Mouse (Mus musculus): ENCODE results near the gene Serac1. TPM values are rescaled to one million over a fixed set of nuclear protein-coding genes. Genes with fewer than 3 reads are reported as not detected.

The Serac1 gene
- total and polyA plus RNA-seq, 3 experiments: 5.7 to 8.6 (median 7.0) TPM

DNA sequence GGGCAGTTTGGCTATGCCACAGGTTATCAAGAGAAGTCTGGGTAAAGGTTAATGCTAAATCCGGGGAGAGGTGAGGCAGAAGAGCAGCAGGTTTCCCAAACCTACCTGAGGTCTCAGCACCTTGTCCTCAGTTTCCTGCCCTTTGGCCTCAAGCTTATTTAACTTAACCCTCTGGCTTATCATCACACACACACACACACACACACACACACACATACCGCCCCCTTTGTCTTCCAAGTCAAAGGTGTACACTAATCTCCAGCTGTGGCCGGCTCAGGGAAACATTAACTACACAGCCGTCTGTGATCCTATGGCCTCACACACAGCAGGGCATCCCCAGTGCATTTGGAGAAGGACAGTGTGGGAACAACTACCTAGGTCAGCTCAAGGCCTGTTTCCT, 61.2 kb downstream of the Serac1 start:
- TF ChIP-seq EP300 (IDR thresholded peaks at IDR 0.05; ENCODE audit: insufficient read depth, low read depth, low read length) (no peak), CTCF (IDR thresholded peaks at IDR 0.05) (no peak), POLR2A (IDR thresholded peaks at IDR 0.05; ENCODE audit: insufficient read depth, low read depth, low read length) (no peak)
- intact Hi-C loops (cut with DNase I): loop anchor here (5.0 kb wide), 2 partner anchors 41 to 221 kb away; no protein-coding TSS in a partner anchor
- no peaks in the 10 kb centered on the region for H3K27me3 ChIP-seq (ENCODE audit: control insufficient read depth, insufficient read depth, low read length)
- peaks cover 6% of the 10 kb centered on the region for H3K4me1 ChIP-seq (ENCODE audit: control insufficient read depth, insufficient read depth, low read length)
- H3K27ac ChIP-seq: no peak overlapping the region
- H3K36me3 ChIP-seq (ENCODE audit: control insufficient read depth, insufficient read depth, low read length): no peaks in the 10 kb centered on the region
- no peak overlapping the region for H3K9ac ChIP-seq (ENCODE audit: low read depth, low read length)
- no peak overlapping the region for H3K4me3 ChIP-seq
- 87% methylated on average over 4 of the region's 4 CpGs for WGBS
- peak in 1 of 2 experiments; percentile 18 for DNase-seq
- no peaks in the 10 kb centered on the region for H3K79me2 ChIP-seq (replicated peaks; ENCODE audit: control insufficient read depth, insufficient read depth, low read length)

GRCm38 (mm10) chr17:6017268-6017667, 62.3 kb downstream of the Serac1 start:
- intact Hi-C loops (cut with DNase I): loop anchor here (5.0 kb wide), 2 partner anchors 40 to 220 kb away; no protein-coding TSS in a partner anchor
- H3K27ac ChIP-seq: peak overlapping the region; percentile 47

DNA sequence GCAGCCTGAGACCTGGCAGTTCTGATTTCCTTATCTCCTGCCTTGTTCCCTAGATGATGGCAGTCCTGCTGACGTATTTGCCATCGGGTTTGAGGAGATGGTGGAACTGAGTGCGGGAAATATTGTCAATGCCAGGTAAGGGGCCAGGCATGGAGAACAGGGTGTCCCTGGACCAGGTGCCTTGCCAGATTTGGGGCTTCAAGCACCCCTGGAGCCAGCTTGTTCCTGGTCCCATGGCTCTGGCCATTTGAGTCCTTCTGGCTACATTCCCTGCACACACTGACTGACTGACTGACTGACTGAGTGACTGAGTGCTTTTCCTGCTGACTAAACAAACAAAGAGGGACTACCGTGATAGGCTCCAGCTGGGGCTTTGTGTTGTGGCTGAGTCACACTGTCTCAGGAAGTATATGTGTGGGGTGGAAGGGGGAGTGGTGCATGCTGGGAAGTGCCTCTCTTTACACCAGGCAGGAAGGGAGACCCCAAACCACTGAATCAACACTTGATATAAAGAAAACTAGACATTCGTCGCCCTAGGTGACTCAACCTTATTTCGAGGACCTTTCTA, 63.2 kb downstream of the Serac1 start:
- Histone ChIP-seq H3K9ac (ENCODE audit: low read depth, low read length) (no peak overlapping the region), H3K27ac (peak overlapping the region; percentile 47), H3K4me1 (ENCODE audit: control insufficient read depth, insufficient read depth, low read length) (peaks cover 6% of the 10 kb centered on the region), H3K36me3 (ENCODE audit: control insufficient read depth, insufficient read depth, low read length) (no peaks in the 10 kb centered on the region), H3K79me2 (replicated peaks; ENCODE audit: control insufficient read depth, insufficient read depth, low read length) (no peaks in the 10 kb centered on the region), H3K4me3 (no peak overlapping the region), H3K27me3 (ENCODE audit: control insufficient read depth, insufficient read depth, low read length) (no peaks in the 10 kb centered on the region)
- peak; percentile 35 to 57 for DNase-seq
- WGBS: 37% methylated on average over 7 of the region's 7 CpGs
- intact Hi-C loops (cut with DNase I): loop anchor here (5.0 kb wide), 2 partner anchors 39 to 219 kb away; no protein-coding TSS in a partner anchor
- TF ChIP-seq EP300 (IDR thresholded peaks at IDR 0.05; ENCODE audit: insufficient read depth, low read depth, low read length): 0 out of 2 replicates have a peak, but pooled peaks have one; percentile 30
- TF ChIP-seq POLR2A (IDR thresholded peaks at IDR 0.05; ENCODE audit: insufficient read depth, low read depth, low read length): no peak

More at GRCm38 (mm10) chr17:6017268-6017667, 62.3 kb downstream of the Serac1 start:
- peak in 1 of 2 experiments; percentile 32 for DNase-seq
- H3K36me3 ChIP-seq (ENCODE audit: control insufficient read depth, insufficient read depth, low read length): no peaks in the 10 kb centered on the region
- no peak for TF ChIP-seq POLR2A (IDR thresholded peaks at IDR 0.05; ENCODE audit: insufficient read depth, low read depth, low read length)
- peak; percentile 41 for TF ChIP-seq CTCF (IDR thresholded peaks at IDR 0.05)
- WGBS: 41% methylated on average over 12 of the region's 12 CpGs
- no peak overlapping the region for H3K9ac ChIP-seq (ENCODE audit: low read depth, low read length)
- no peaks in the 10 kb centered on the region for H3K27me3 ChIP-seq (ENCODE audit: control insufficient read depth, insufficient read depth, low read length)
- no peak overlapping the region for H3K4me3 ChIP-seq
- H3K4me1 ChIP-seq (ENCODE audit: control insufficient read depth, insufficient read depth, low read length): peaks cover 6% of the 10 kb centered on the region
- no peaks in the 10 kb centered on the region for H3K79me2 ChIP-seq (replicated peaks; ENCODE audit: control insufficient read depth, insufficient read depth, low read length)

GRCm38 (mm10) chr17:6014985-6015384, 64.6 kb downstream of the Serac1 start:
- no peak overlapping the region for H3K4me3 ChIP-seq
- intact Hi-C loops (cut with DNase I): loop anchor here (5.0 kb wide), 2 partner anchors 38 to 218 kb away; no protein-coding TSS in a partner anchor
- WGBS: 90% methylated on average over 4 of the region's 4 CpGs
- H3K27ac ChIP-seq: no peak overlapping the region
- no peaks in the 10 kb centered on the region for H3K27me3 ChIP-seq (ENCODE audit: control insufficient read depth, insufficient read depth, low read length)
- H3K9ac ChIP-seq (ENCODE audit: low read depth, low read length): no peak overlapping the region
- H3K36me3 ChIP-seq (ENCODE audit: control insufficient read depth, insufficient read depth, low read length): no peaks in the 10 kb centered on the region
- peak in 1 of 2 experiments; percentile 17 for DNase-seq
- no peaks in the 10 kb centered on the region for H3K79me2 ChIP-seq (replicated peaks; ENCODE audit: control insufficient read depth, insufficient read depth, low read length)
- TF ChIP-seq CTCF (IDR thresholded peaks at IDR 0.05) (no peak), EP300 (IDR thresholded peaks at IDR 0.05; ENCODE audit: insufficient read depth, low read depth, low read length) (no peak), POLR2A (IDR thresholded peaks at IDR 0.05; ENCODE audit: insufficient read depth, low read depth, low read length) (no peak)
- H3K4me1 ChIP-seq (ENCODE audit: control insufficient read depth, insufficient read depth, low read length): peaks cover 6% of the 10 kb centered on the region

GRCm38 (mm10) chr17:6013079-6013478, 66.5 kb downstream of the Serac1 start:
- WGBS: 84% methylated on average over 4 of the region's 4 CpGs
- Histone ChIP-seq H3K9ac (ENCODE audit: low read depth, low read length) (no peak overlapping the region), H3K27me3 (ENCODE audit: control insufficient read depth, insufficient read depth, low read length) (no peaks in the 10 kb centered on the region), H3K79me2 (replicated peaks; ENCODE audit: control insufficient read depth, insufficient read depth, low read length) (no peaks in the 10 kb centered on the region), H3K4me1 (ENCODE audit: control insufficient read depth, insufficient read depth, low read length) (peaks cover 11% of the 10 kb centered on the region), H3K27ac (no peak overlapping the region), H3K4me3 (no peak overlapping the region), H3K36me3 (ENCODE audit: control insufficient read depth, insufficient read depth, low read length) (no peaks in the 10 kb centered on the region)
- TF ChIP-seq POLR2A (IDR thresholded peaks at IDR 0.05; ENCODE audit: insufficient read depth, low read depth, low read length): no peak
- TF ChIP-seq CTCF (IDR thresholded peaks at IDR 0.05): no peak
- TF ChIP-seq EP300 (IDR thresholded peaks at IDR 0.05; ENCODE audit: insufficient read depth, low read depth, low read length): no peak
- no peak for DNase-seq
- intact Hi-C loops (cut with DNase I): no loop called here

- TF ChIP-seq CTCF (IDR thresholded peaks at IDR 0.05): no peak
- no peak for TF ChIP-seq POLR2A (IDR thresholded peaks at IDR 0.05; ENCODE audit: insufficient read depth, low read depth, low read length)
- no peak for TF ChIP-seq EP300 (IDR thresholded peaks at IDR 0.05; ENCODE audit: insufficient read depth, low read depth, low read length)
- intact Hi-C loops (cut with DNase I): no loop called here
- Histone ChIP-seq H3K27ac (no peak overlapping the region), H3K36me3 (ENCODE audit: control insufficient read depth, insufficient read depth, low read length) (peaks cover 11% of the 10 kb centered on the region; the same call in 1 of the 2 replicates), H3K4me3 (no peak overlapping the region), H3K27me3 (ENCODE audit: control insufficient read depth, insufficient read depth, low read length) (no peaks in the 10 kb centered on the region), H3K79me2 (replicated peaks; ENCODE audit: control insufficient read depth, insufficient read depth, low read length) (no peaks in the 10 kb centered on the region), H3K4me1 (ENCODE audit: control insufficient read depth, insufficient read depth, low read length) (peaks cover 23% of the 10 kb centered on the region), H3K9ac (ENCODE audit: low read depth, low read length) (no peak overlapping the region)
- DNase-seq: no peak
- WGBS: 97% methylated on average over 4 of the region's 4 CpGs
Observed at GRCm38 (mm10) chr17:6009606-6010005, 69.9 kb downstream of the Serac1 start.
